Mouse (Mus musculus): ENCODE results near the gene Hoxd9.

DNA sequence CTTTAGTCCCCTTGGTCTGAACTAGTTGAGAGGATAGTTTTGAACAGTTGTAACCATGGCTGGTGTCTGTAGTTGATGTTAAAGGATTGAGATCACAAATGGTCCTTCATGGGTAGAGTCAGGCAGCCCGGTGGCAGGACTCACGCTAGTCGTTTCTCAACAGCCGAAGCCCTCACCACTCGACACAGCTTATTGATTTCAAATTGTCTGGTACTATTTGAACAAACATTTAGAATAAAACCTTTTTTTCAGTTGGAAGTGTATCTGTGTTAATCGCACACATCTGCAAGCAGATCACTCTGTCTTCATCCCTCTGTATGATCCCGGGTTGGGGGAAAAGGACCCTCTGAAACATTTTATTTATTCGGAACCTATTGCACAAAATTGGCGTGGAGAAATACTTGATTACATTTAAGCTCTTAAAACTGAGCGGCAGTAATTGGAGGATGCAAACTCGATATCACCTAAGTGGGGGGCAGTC lies 50.2 kb downstream of the Hoxd9 start:
- TF ChIP-seq EP300 (optimal IDR thresholded peaks at IDR 0.05) (no peak), CTCF (IDR thresholded peaks at IDR 0.05; ENCODE audit: low read depth) (no peak)
